Mouse (Mus musculus) MEL (cell line): ENCODE measurements around the gene Mal. TPM values are rescaled to one million over a fixed set of nuclear protein-coding genes. Genes with fewer than 3 reads are reported as not detected.

Experiments
- DNase-seq: peaks from one replicate; pipeline ENCODE4 v3.0.0; 2011; ENCODE audit warnings: low read depth, low spot score
- H3K27ac ChIP-seq: 2 replicates; pipeline ENCODE4 v1.5.1; 2012; ENCODE audit warnings: low read depth, mild to moderate bottlenecking, control low read depth, low read length, moderate library complexity; ENCODE audit not compliant: control insufficient read depth
- H3K27me3 ChIP-seq, 2 experiments: fragments of 150-350 bp in 1 of 2; sonication (generic) in 1 of 2; 2 replicates each; pipeline ENCODE4 v1.6.1; 2012; ENCODE audit warnings: low read length in 2 of 2, mild to moderate bottlenecking in 2 of 2, improper control_type of control experiment in 1 of 2, moderate library complexity in 1 of 2; ENCODE audit not compliant: insufficient read depth in 2 of 2, control insufficient read depth in 1 of 2
- H3K36me3 ChIP-seq, 2 experiments: 2 replicates each; pipeline ENCODE4 v1.6.1; 2012 to 2014; ENCODE audit warnings: low read length in 2 of 2, improper control_type of control experiment in 1 of 2, inconsistent platforms in 1 of 2, mild to moderate bottlenecking in 1 of 2; ENCODE audit not compliant: insufficient read depth in 2 of 2, control insufficient read depth in 1 of 2
- H3K4me1 ChIP-seq, 2 experiments: fragments of 150-350 bp in 1 of 2; sonication (generic) in 1 of 2; 2 replicates each; pipeline ENCODE4 v1.6.1; 2012; ENCODE audit warnings: low read length in 2 of 2, improper control_type of control experiment in 1 of 2, mild to moderate bottlenecking in 1 of 2; ENCODE audit not compliant: insufficient read depth in 2 of 2, control insufficient read depth in 1 of 2
- H3K4me3 ChIP-seq, 2 experiments: fragments of 150-350 bp in 1 of 2; sonication (generic) in 1 of 2; 2 replicates each; pipeline ENCODE4 v1.5.1; 2012; ENCODE audit warnings: low read depth in 2 of 2, low read length in 2 of 2, mild to moderate bottlenecking in 2 of 2, moderate library complexity in 2 of 2, control low read depth in 1 of 2, improper control_type of control experiment in 1 of 2; ENCODE audit not compliant: control insufficient read depth in 1 of 2, insufficient read depth in 1 of 2
- H3K79me2 ChIP-seq: 2 replicates; pipeline ENCODE4 v1.6.1; 2012; ENCODE audit warnings: mild to moderate bottlenecking, low read length, moderate library complexity; ENCODE audit not compliant: control insufficient read depth, poor library complexity, insufficient read depth
- H3K9ac ChIP-seq: 2 replicates; pipeline ENCODE4 v1.6.1; 2012; ENCODE audit warnings: low read depth, mild to moderate bottlenecking, control low read depth, low read length, moderate library complexity; ENCODE audit not compliant: control insufficient read depth, poor library complexity, severe bottlenecking
- H3K9me3 ChIP-seq: fragments of 150-350 bp; sonication (generic); replicated peaks from 2 replicates; pipeline ENCODE4 v1.6.1; 2012; ENCODE audit warnings: mild to moderate bottlenecking, low read length, improper control_type of control experiment, moderate library complexity; ENCODE audit not compliant: insufficient read depth
- BHLHE40 ChIP-seq: IDR thresholded peaks from 2 replicates; pipeline ENCODE4 v1.6.1; 2012; ENCODE audit warnings: low read depth, mild to moderate bottlenecking, inconsistent platforms, low read length, improper control_type of control experiment, borderline replicate concordance
- CHD2 ChIP-seq: IDR thresholded peaks from 2 replicates; pipeline ENCODE4 v1.6.1; 2011; ENCODE audit warnings: low read length, improper control_type of control experiment
- CTCF ChIP-seq, 3 experiments: IDR thresholded peaks in 2 of 3; conservative IDR thresholded peaks in 1 of 3; 2 replicates each; pipeline ENCODE4 v1.5.1; 2011 to 2012; ENCODE audit warnings: low read length in 3 of 3, low read depth in 2 of 3, mild to moderate bottlenecking in 2 of 3, improper control_type of control experiment in 1 of 3, inconsistent platforms in 1 of 3, mixed read lengths in 1 of 3, moderate library complexity in 1 of 3; ENCODE audit not compliant: control insufficient read depth in 1 of 3, insufficient read depth in 1 of 3, poor library complexity in 1 of 3, severe bottlenecking in 1 of 3
- ETS1 ChIP-seq: IDR thresholded peaks from 2 replicates; pipeline ENCODE4 v1.6.1; 2012; ENCODE audit warnings: low read depth, mild to moderate bottlenecking, inconsistent platforms, low read length, improper control_type of control experiment, moderate library complexity
- GABPA ChIP-seq: IDR thresholded peaks from 2 replicates; pipeline ENCODE4 v1.6.1; 2012; ENCODE audit warnings: low read depth, mild to moderate bottlenecking, inconsistent platforms, low read length, improper control_type of control experiment, moderate library complexity
- HCFC1 ChIP-seq: IDR thresholded peaks from 2 replicates; pipeline ENCODE4 v1.6.1; 2012; ENCODE audit warnings: low read depth, mild to moderate bottlenecking, inconsistent platforms, low read length, improper control_type of control experiment, moderate library complexity
- KAT2A ChIP-seq: conservative IDR thresholded peaks from 2 replicates; pipeline ENCODE4 v1.6.1; 2012; ENCODE audit warnings: low read depth, low read length, improper control_type of control experiment, inconsistent platforms
- MEF2A ChIP-seq: IDR thresholded peaks from 2 replicates; pipeline ENCODE4 v1.6.1; 2014; ENCODE audit warnings: low read depth, mild to moderate bottlenecking, inconsistent platforms, low read length, improper control_type of control experiment; ENCODE audit not compliant: poor library complexity, insufficient replicate concordance, severe bottlenecking; ENCODE audit errors: extremely low read depth
- MXI1 ChIP-seq: IDR thresholded peaks from 2 replicates; pipeline ENCODE4 v1.6.1; 2011; ENCODE audit warnings: mild to moderate bottlenecking, low read depth, low read length, improper control_type of control experiment
- MYC ChIP-seq: IDR thresholded peaks from 2 replicates; pipeline ENCODE4 v1.6.1; 2011; ENCODE audit warnings: low read depth, mild to moderate bottlenecking, low read length, improper control_type of control experiment, moderate library complexity
- NELFE ChIP-seq: IDR thresholded peaks from 2 replicates; pipeline ENCODE4 v1.6.1; 2011; ENCODE audit warnings: low read depth, low read length, improper control_type of control experiment
- NRF1 ChIP-seq: IDR thresholded peaks from 2 replicates; pipeline ENCODE4 v1.6.1; 2014; ENCODE audit warnings: low read depth, mild to moderate bottlenecking, inconsistent platforms, low read length, improper control_type of control experiment, moderate library complexity; ENCODE audit not compliant: poor library complexity, insufficient read depth, severe bottlenecking
- POLR2A ChIP-seq, 2 experiments: IDR thresholded peaks; 2 replicates each; pipeline ENCODE4 v1.6.1; 2011 to 2012; ENCODE audit warnings: low read length in 2 of 2, mild to moderate bottlenecking in 2 of 2, control low read depth in 1 of 2, improper control_type of control experiment in 1 of 2, low read depth in 1 of 2, moderate library complexity in 1 of 2; ENCODE audit not compliant: control insufficient read depth in 1 of 2, insufficient read depth in 1 of 2, poor library complexity in 1 of 2
- POLR2AphosphoS2 ChIP-seq: IDR thresholded peaks from 2 replicates; pipeline ENCODE4 v1.6.1; 2011; ENCODE audit warnings: low read length, improper control_type of control experiment
- POLR2AphosphoS5 ChIP-seq: IDR thresholded peaks from 2 replicates; pipeline ENCODE4 v1.6.1; 2012; ENCODE audit warnings: low read depth, borderline replicate concordance, mild to moderate bottlenecking, inconsistent platforms, low read length, moderate library complexity, mixed read lengths
- RAD21 ChIP-seq: IDR thresholded peaks from 2 replicates; pipeline ENCODE4 v1.6.1; 2011; ENCODE audit warnings: mild to moderate bottlenecking, low read depth, low read length, improper control_type of control experiment
- RCOR1 ChIP-seq: IDR thresholded peaks from 2 replicates; pipeline ENCODE4 v1.6.1; 2012; ENCODE audit warnings: low read depth, mild to moderate bottlenecking, inconsistent platforms, low read length, improper control_type of control experiment
- SIN3A ChIP-seq: IDR thresholded peaks from 2 replicates; pipeline ENCODE4 v1.6.1; 2012; ENCODE audit warnings: low read length, improper control_type of control experiment, inconsistent platforms
- SMC3 ChIP-seq: IDR thresholded peaks from 2 replicates; pipeline ENCODE4 v1.6.1; 2011; ENCODE audit warnings: low read depth, low read length, improper control_type of control experiment
- TBP ChIP-seq: IDR thresholded peaks from 2 replicates; pipeline ENCODE4 v1.8.0; 2011; ENCODE audit warnings: low read depth, low read length, improper control_type of control experiment
- TCF12 ChIP-seq: IDR thresholded peaks from 2 replicates; pipeline ENCODE4 v1.6.1; 2014; ENCODE audit warnings: low read depth, mild to moderate bottlenecking, inconsistent platforms, low read length, improper control_type of control experiment, moderate library complexity
- USF1 ChIP-seq: IDR thresholded peaks from 2 replicates; pipeline ENCODE4 v1.6.1; 2014; ENCODE audit warnings: low read depth, mild to moderate bottlenecking, inconsistent platforms, low read length, improper control_type of control experiment, moderate library complexity
- USF2 ChIP-seq, 2 experiments: IDR thresholded peaks; 2 replicates each; pipeline ENCODE4 v1.6.1; 2011 to 2012; ENCODE audit warnings: improper control_type of control experiment in 2 of 2, low read length in 2 of 2, borderline replicate concordance in 1 of 2, inconsistent platforms in 1 of 2, low read depth in 1 of 2, mild to moderate bottlenecking in 1 of 2; ENCODE audit not compliant: insufficient read depth in 1 of 2
- ZC3H11A ChIP-seq: IDR thresholded peaks from 2 replicates; pipeline ENCODE4 v1.6.1; 2012; ENCODE audit warnings: low read depth, mild to moderate bottlenecking, inconsistent platforms, low read length, improper control_type of control experiment
- ZKSCAN1 ChIP-seq: IDR thresholded peaks from 2 replicates; pipeline ENCODE4 v1.6.1; 2012; ENCODE audit warnings: low read depth, mild to moderate bottlenecking, inconsistent platforms, low read length, improper control_type of control experiment, moderate library complexity
- ZMIZ1 ChIP-seq: IDR thresholded peaks from 2 replicates; pipeline ENCODE4 v1.6.1; 2012; ENCODE audit warnings: low read depth, mild to moderate bottlenecking, inconsistent platforms, low read length, improper control_type of control experiment, moderate library complexity
- ZNF384 ChIP-seq: IDR thresholded peaks from 2 replicates; pipeline ENCODE4 v1.6.1; 2012; ENCODE audit warnings: low read depth, mild to moderate bottlenecking, inconsistent platforms, low read length, improper control_type of control experiment
- polyA plus RNA-seq, 2 experiments: library from polyadenylated mRNA; stranded (reverse) in 1 of 2; unstranded in 1 of 2; fragments of >175 nt in 1 of 2; fragments of >200 nt in 1 of 2; gene quantifications; 2 replicates each; pipeline versions ENCODE4 v1.2.1 to v1.2.4; 2012; ENCODE audit warnings: low replicate concordance in 2 of 2, low read depth in 1 of 2; ENCODE audit not compliant: insufficient read length in 2 of 2, insufficient read depth in 1 of 2, missing spikeins in 1 of 2
- total RNA-seq: library from RNA; depleted of rRNA; stranded (reverse); fragments of 300-350 nt; gene quantifications from 2 replicates; pipeline ENCODE4 v1.2.3, GENCODE M21; 2012

The Mal gene
- total and polyA plus RNA-seq, 3 experiments: not detected

- DNase-seq: no peak
- no peaks in the 10 kb centered on the region for H3K36me3 ChIP-seq
- no peak overlapping the region for H3K4me3 ChIP-seq
- no peaks in the 10 kb centered on the region; a peak in 3 of 4 replicates for H3K27me3 ChIP-seq
- TF ChIP-seq ZKSCAN1 (no peak), SMC3 (no peak), RAD21 (no peak), MEF2A (no peak), SIN3A (no peak), RCOR1 (no peak), POLR2AphosphoS5 (no peak), BHLHE40 (no peak), POLR2A (IDR thresholded peaks at IDR 0.05; ENCODE audit: control insufficient read depth in 1 of 2, insufficient read depth in 1 of 2, low read depth in 1 of 2, low read length in 2 of 2, poor library complexity in 1 of 2) (no peak), TCF12 (no peak), USF2 (IDR thresholded peaks at IDR 0.05; ENCODE audit: borderline replicate concordance in 1 of 2, insufficient read depth in 1 of 2, low read depth in 1 of 2, low read length in 2 of 2) (no peak), MYC (no peak), GABPA (no peak)
- TF ChIP-seq, all 39 proteins: peak for 0
- no peaks in the 10 kb centered on the region for H3K9me3 ChIP-seq
- no peaks in the 10 kb centered on the region for H3K4me1 ChIP-seq
- H3K79me2 ChIP-seq: no peaks in the 10 kb centered on the region
- no peak overlapping the region for H3K9ac ChIP-seq
- H3K27ac ChIP-seq: no peak overlapping the region
Observed at GRCm38 (mm10) chr2:127667015-127667414, 10.5 kb upstream of the Mal start.

- H3K27ac ChIP-seq: no peak overlapping the region
- TF ChIP-seq TBP (no peak), MXI1 (no peak), HCFC1 (no peak)
- TF ChIP-seq, all 39 proteins: peak for 0
- H3K4me3 ChIP-seq: no peak overlapping the region
- H3K9me3 ChIP-seq: no peaks in the 10 kb centered on the region
- DNase-seq: no peak
- no peaks in the 10 kb centered on the region for H3K36me3 ChIP-seq
- H3K27me3 ChIP-seq: peaks cover 2 to 3% of the 10 kb centered on the region in 2 experiments; a peak in 3 of 4 replicates
- no peaks in the 10 kb centered on the region for H3K4me1 ChIP-seq
- no peaks in the 10 kb centered on the region for H3K79me2 ChIP-seq
- H3K9ac ChIP-seq: no peak overlapping the region
Observed at GRCm38 (mm10) chr2:127662708-127663107, 6.2 kb upstream of the Mal start.

- peaks cover 3% of the 10 kb centered on the region in 2 experiments; a peak in 3 of 4 replicates for H3K27me3 ChIP-seq
Observed at GRCm38 (mm10) chr2:127655419-127655818, 1.1 kb downstream of the Mal start.

More at GRCm38 (mm10) chr2:127655419-127655818, 1.1 kb downstream of the Mal start:
- no peaks in the 10 kb centered on the region for H3K4me1 ChIP-seq
- no peak overlapping the region for H3K27ac ChIP-seq
- no peak overlapping the region for H3K4me3 ChIP-seq
- no peaks in the 10 kb centered on the region for H3K9me3 ChIP-seq
- H3K9ac ChIP-seq: no peak overlapping the region
- H3K79me2 ChIP-seq: no peaks in the 10 kb centered on the region
- H3K36me3 ChIP-seq: no peaks in the 10 kb centered on the region
- TF ChIP-seq ZNF384 (no peak), NRF1 (no peak), NELFE (no peak), POLR2AphosphoS2 (no peak), TCF12 (no peak), CTCF (IDR thresholded peaks at IDR 0.05 in 2 of 3, conservative IDR thresholded peaks at IDR 0.05 in 1 of 3; ENCODE audit: control insufficient read depth in 1 of 3, insufficient read depth in 1 of 3, low read depth in 2 of 3, low read length in 3 of 3, poor library complexity in 1 of 3, severe bottlenecking in 1 of 3) (no peak), CHD2 (no peak), USF1 (no peak), ZMIZ1 (no peak), BHLHE40 (no peak), POLR2AphosphoS5 (no peak), ETS1 (no peak), ZC3H11A (no peak), KAT2A (no peak)
- TF ChIP-seq, all 39 proteins: peak for 0
- no peak for DNase-seq
